Mouse (Mus musculus) adrenal gland, adult 2 months (tissue): ENCODE measurements around the gene Kif16b. TPM values are rescaled to one million over a fixed set of nuclear protein-coding genes. Genes with fewer than 3 reads are reported as not detected.
A peak's percentile ranks its signal among the peaks of the same experiment; 100 is the strongest.

ENCODE experiments used
- DNase-seq: peaks from one replicate; pipeline ENCODE4 v3.0.0; 2021
- polyA plus RNA-seq: library from polyadenylated mRNA; depleted of rRNA; stranded (reverse); fragments of >200 nt; gene quantifications from 2 replicates; pipeline ENCODE4 v1.2.3, GENCODE M21; 2012
- total RNA-seq, 2 experiments: library from RNA; stranded (reverse); gene quantifications; 2 replicates each; pipeline ENCODE4 v1.2.3; 2021

Gene Kif16b
- total and polyA plus RNA-seq, 3 experiments: 9.7 to 27.2 (median 22.4) TPM

- no peak for DNase-seq
Measured at GRCm38 (mm10) chr2:142734046-142734445, 167.3 kb downstream of the Kif16b start.

- DNase-seq: peak; percentile 42
Measured at GRCm38 (mm10) chr2:142732370-142732769, 169.0 kb downstream of the Kif16b start.

- peak; percentile 31 for DNase-seq
Measured at GRCm38 (mm10) chr2:142731778-142732092, 169.6 kb downstream of the Kif16b start.

GRCm38 (mm10) chr2:142731016-142731777 lies 170.1 kb downstream of the Kif16b start:
- no peak for DNase-seq

GRCm38 (mm10) chr2:142724215-142725001 lies 176.9 kb downstream of the Kif16b start:
- DNase-seq: no peak

GRCm38 (mm10) chr2:142720174-142720573 lies 181.2 kb downstream of the Kif16b start:
- DNase-seq: no peak

- DNase-seq: no peak
Measured at GRCm38 (mm10) chr2:142718998-142719397, 182.3 kb downstream of the Kif16b start.

- DNase-seq: no peak
Measured at GRCm38 (mm10) chr2:142717591-142717990, 183.7 kb downstream of the Kif16b start.

GRCm38 (mm10) chr2:142715912-142716260 lies 185.4 kb downstream of the Kif16b start:
- no peak for DNase-seq

- no peak for DNase-seq
Measured at GRCm38 (mm10) chr2:142715186-142715911, 186.0 kb downstream of the Kif16b start.

- DNase-seq: no peak
Measured at GRCm38 (mm10) chr2:142712727-142713126, 188.6 kb downstream of the Kif16b start.

- no peak for DNase-seq
Measured at GRCm38 (mm10) chr2:142709326-142709725, 192.0 kb downstream of the Kif16b start.

- peak; percentile 33 for DNase-seq
Measured at GRCm38 (mm10) chr2:142700689-142701088, 200.6 kb downstream of the Kif16b start.

GRCm38 (mm10) chr2:142698650-142699049 lies 202.7 kb downstream of the Kif16b start:
- peak; percentile 25 for DNase-seq

GRCm38 (mm10) chr2:142694936-142695331 lies 206.4 kb downstream of the Kif16b start:
- DNase-seq: no peak

GRCm38 (mm10) chr2:142694019-142694935 lies 207.1 kb downstream of the Kif16b start:
- DNase-seq: no peak

GRCm38 (mm10) chr2:142693461-142693860 lies 207.9 kb downstream of the Kif16b start:
- no peak for DNase-seq

- DNase-seq: peak; percentile 33
Measured at GRCm38 (mm10) chr2:142689496-142689895, 211.8 kb downstream of the Kif16b start.

- DNase-seq: peak; percentile 63
Measured at GRCm38 (mm10) chr2:142687936-142688514, 213.3 kb downstream of the Kif16b start.

GRCm38 (mm10) chr2:142682965-142683709 lies 218.2 kb downstream of the Kif16b start:
- DNase-seq: no peak

- no peak for DNase-seq
Measured at GRCm38 (mm10) chr2:142668426-142668825, 232.9 kb downstream of the Kif16b start.
